Comparison of ENCODE assay signal across 9 mouse cellular contexts in the genomic region with DNA sequence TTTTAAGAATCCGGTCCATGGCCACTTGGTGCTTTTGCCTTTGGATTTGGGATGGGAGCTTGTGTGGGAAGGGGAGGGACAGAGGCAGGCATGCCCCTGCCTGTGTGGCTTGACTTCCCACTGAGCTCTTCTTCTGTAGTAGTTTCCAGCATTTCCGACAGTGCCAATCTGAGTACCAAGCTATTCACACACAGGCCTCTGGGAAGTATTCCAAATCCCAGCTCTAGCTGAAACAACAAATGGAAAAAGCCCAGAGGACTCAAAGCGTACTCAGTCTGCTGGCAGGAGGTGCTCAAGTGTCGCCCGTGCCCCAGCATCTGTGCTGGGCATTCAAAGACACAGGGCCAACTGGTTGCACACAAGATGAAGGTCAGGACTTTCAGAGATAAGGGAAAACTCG.
DNase-seq lines count a peak whose midpoint lies in the region; ATAC-seq lines count a peak whose summit lies in the region.
"Had no signal": no experiment of that assay in that cellular context is flagged by ENCODE, and none has a peak within 500 bp of the region (broad histone marks: within the 10 kb centered on the region; RNA-seq: fewer than 3 reads in every experiment).

No protein-coding gene starts in this region.

- no peaks in the 10 kb centered on the region for H3K9me3 ChIP-seq in hindbrain, embryonic 15.5 days
- no peaks in the 10 kb centered on the region for H3K9me3 ChIP-seq in hindbrain, embryonic 10.5 days
- H3K9me3 ChIP-seq in liver, embryonic 11.5 days (ENCODE audit: control insufficient read depth, low read length): no peaks in the 10 kb centered on the region

- 49% methylated on average over 6 of the region's 6 CpGs for WGBS in hindbrain, embryonic 15.5 days
- 64% methylated on average over 6 of the region's 6 CpGs for WGBS in hindbrain, embryonic 10.5 days
- 68% methylated on average over 6 of the region's 6 CpGs for WGBS in liver, embryonic 11.5 days

- no peak overlapping the region for H3K4me2 ChIP-seq in hindbrain, embryonic 15.5 days
- no peak overlapping the region for H3K4me2 ChIP-seq in liver, embryonic 11.5 days

- no peak overlapping the region for H3K27ac ChIP-seq in hindbrain, embryonic 15.5 days (replicated peaks)
- H3K27ac ChIP-seq in hindbrain, embryonic 10.5 days: no peak overlapping the region
- no peak overlapping the region for H3K27ac ChIP-seq in liver, embryonic 11.5 days (ENCODE audit: low read depth, low read length)
- H3K27ac ChIP-seq: liver, embryonic 14.5 days had no signal

- no peak for DNase-seq in hindbrain, embryonic 10.5 days (ENCODE audit: low spot score)
- peak; percentile 25 to 55 for DNase-seq in frontal cortex, postnatal 36 days (ENCODE audit: low spot score in 2 of 2)
- peak; percentile 42 for DNase-seq in left cerebral cortex, adult 11 months (ENCODE audit: low spot score)
- DNase-seq in retina, embryonic 14.5 days (ENCODE audit: low spot score): no peak
- no peak for DNase-seq in embryo, embryonic 11 days
- DNase-seq in liver, embryonic 11.5 days (ENCODE audit: low spot score): no peak

- no peak overlapping the region for H3K9ac ChIP-seq in hindbrain, embryonic 15.5 days
- H3K9ac ChIP-seq in liver, embryonic 11.5 days (ENCODE audit: low read depth, low read length): no peak overlapping the region
- H3K9ac ChIP-seq: liver, embryonic 14.5 days had no signal

- H3K4me1 ChIP-seq in hindbrain, embryonic 15.5 days (replicated peaks): no peaks in the 10 kb centered on the region
- no peaks in the 10 kb centered on the region for H3K4me1 ChIP-seq in hindbrain, embryonic 10.5 days (replicated peaks)
- no peaks in the 10 kb centered on the region for H3K4me1 ChIP-seq in liver, embryonic 11.5 days (replicated peaks; ENCODE audit: control insufficient read depth, insufficient read depth, low read length)

- peak; percentile 80 for ATAC-seq in hindbrain, embryonic 15.5 days (ENCODE audit: low FRiP score, low read depth)
- ATAC-seq in cerebellum, adult (ENCODE audit: insufficient number of reproducible peaks, low FRiP score, low TSS enrichment): peak; percentile 83
- no peak for ATAC-seq in liver, embryonic 11.5 days (replicated peaks; ENCODE audit: low FRiP score)

- no peaks in the 10 kb centered on the region for H3K36me3 ChIP-seq in hindbrain, embryonic 15.5 days
- H3K36me3 ChIP-seq in hindbrain, embryonic 10.5 days: no peaks in the 10 kb centered on the region
- no peaks in the 10 kb centered on the region for H3K36me3 ChIP-seq in liver, embryonic 11.5 days (ENCODE audit: control insufficient read depth, insufficient read depth, low read length)

- H3K4me3 ChIP-seq in hindbrain, embryonic 15.5 days: no peak overlapping the region
- H3K4me3 ChIP-seq in hindbrain, embryonic 10.5 days: no peak overlapping the region
- H3K4me3 ChIP-seq in liver, embryonic 11.5 days (ENCODE audit: low read depth, low read length): no peak overlapping the region

- H3K27me3 ChIP-seq in hindbrain, embryonic 15.5 days: no peaks in the 10 kb centered on the region
- no peaks in the 10 kb centered on the region for H3K27me3 ChIP-seq in hindbrain, embryonic 10.5 days (ENCODE audit: insufficient read depth, poor library complexity, severe bottlenecking)
- no peaks in the 10 kb centered on the region for H3K27me3 ChIP-seq in liver, embryonic 11.5 days (replicated peaks; ENCODE audit: control insufficient read depth, insufficient read depth, low read length)

Comparison
In these comparisons a context has a peak if more than half of its experiments do, and no peak if none do; other contexts are left out.
1. DNase-seq: peak in frontal cortex, postnatal 36 days (2 of 2) and left cerebral cortex, adult 11 months (single experiment); none in hindbrain, embryonic 10.5 days (single experiment), retina, embryonic 14.5 days (single experiment), embryo, embryonic 11 days (single experiment) and liver, embryonic 11.5 days (single experiment).